21 mouse cellular contexts compared by ENCODE assay signal in the genomic region with DNA sequence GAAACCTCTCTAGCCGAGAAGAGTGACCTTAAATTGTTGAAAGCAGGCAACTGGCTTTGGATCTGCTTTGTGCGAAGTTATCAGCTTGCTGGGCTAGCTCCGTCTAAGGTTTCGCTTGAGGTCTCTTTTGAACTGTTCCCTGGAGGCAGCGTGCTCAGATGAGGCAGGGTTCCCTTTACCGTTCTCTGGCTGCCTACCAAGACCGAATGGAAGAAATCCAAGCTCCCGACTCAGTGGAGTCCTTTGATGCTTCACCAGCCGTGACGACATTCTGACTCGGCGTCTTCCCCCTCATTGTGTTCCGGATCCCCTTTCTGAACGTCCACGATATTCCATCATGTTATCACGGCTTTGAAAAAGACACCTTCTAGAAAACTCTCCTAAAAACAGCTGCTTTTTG.
DNase-seq lines count a peak whose midpoint lies in the region; ATAC-seq and TF ChIP-seq lines count a peak whose summit lies in the region.
"Had no signal": no experiment of that assay in that cellular context is flagged by ENCODE, and none has a peak within 500 bp of the region (broad histone marks: within the 10 kb centered on the region; RNA-seq: fewer than 3 reads in every experiment).

No protein-coding gene starts in this region.

- ATAC-seq in embryonic facial prominence, embryonic 14.5 days (ENCODE audit: low read depth) = no peak
- no peak for ATAC-seq in lung, embryonic 14.5 days (ENCODE audit: insufficient read depth)
- no peak for ATAC-seq in erythroblast, adult 5-6 weeks (replicated peaks; ENCODE audit: low FRiP score, poor library complexity, severe bottlenecking)
- ATAC-seq: forebrain, embryonic 16.5 days; intestine, embryonic 15.5 days had no signal

- H3K27ac ChIP-seq in embryonic facial prominence, embryonic 14.5 days (replicated peaks; ENCODE audit: low read depth, low read length) = no peak overlapping the region
- H3K27ac ChIP-seq in embryonic facial prominence, embryonic 10.5 days (replicated peaks) = no peak overlapping the region
- no peak overlapping the region for H3K27ac ChIP-seq in lung, embryonic 14.5 days (ENCODE audit: low read depth)
- H3K27ac ChIP-seq: hindbrain, embryonic 14.5 days; intestine, embryonic 15.5 days; neural tube, embryonic 12.5 days had no signal

- no peak overlapping the region for H3K4me2 ChIP-seq in embryonic facial prominence, embryonic 14.5 days (ENCODE audit: low read depth, low read length)
- H3K4me2 ChIP-seq in lung, embryonic 14.5 days = no peak overlapping the region
- H3K4me2 ChIP-seq: heart, embryonic 12.5 days; hindbrain, embryonic 14.5 days; intestine, embryonic 15.5 days; liver, embryonic 11.5 days; neural tube, embryonic 12.5 days had no signal

- H3K27me3 ChIP-seq in embryonic facial prominence, embryonic 14.5 days (replicated peaks; ENCODE audit: control insufficient read depth, insufficient read depth, low read length) = no peaks in the 10 kb centered on the region
- no peaks in the 10 kb centered on the region for H3K27me3 ChIP-seq in embryonic facial prominence, embryonic 10.5 days (replicated peaks; ENCODE audit: low read depth, poor library complexity, severe bottlenecking)
- no peaks in the 10 kb centered on the region for H3K27me3 ChIP-seq in lung, embryonic 14.5 days (ENCODE audit: insufficient read depth, low read length)
- H3K27me3 ChIP-seq: heart, embryonic 12.5 days; intestine, embryonic 15.5 days; neural tube, embryonic 12.5 days had no signal

- peak; percentile 41 for DNase-seq in embryonic facial prominence, embryonic 14.5 days (ENCODE audit: low spot score)
- no peak for DNase-seq in embryonic facial prominence, embryonic 10.5 days (ENCODE audit: low spot score)
- DNase-seq in lung, embryonic 14.5 days = peak; percentile 24
- no peak for DNase-seq in lung, postnatal 36 days
- peak; percentile 32 to 50 for DNase-seq in right cerebral cortex, postnatal 10 days (ENCODE audit: low spot score in 2 of 2)
- DNase-seq in right cerebral cortex, postnatal 14 days = no peak
- DNase-seq: adrenal gland, adult 8-10 months; heart, postnatal 14 days; kidney, adult 9 months; kidney, postnatal 25 days; lung, adult 18-20 months; spleen, adult 18-20 months; thymus, adult 18-20 months; thymus, postnatal 4 days had no signal

- peaks cover 7% of the 10 kb centered on the region; the same call in 1 of the 2 replicates for H3K9me3 ChIP-seq in embryonic facial prominence, embryonic 14.5 days (ENCODE audit: control insufficient read depth, low read length)
- peaks cover 5% of the 10 kb centered on the region; the same call in 1 of the 2 replicates for H3K9me3 ChIP-seq in embryonic facial prominence, embryonic 10.5 days
- H3K9me3 ChIP-seq in lung, embryonic 14.5 days (ENCODE audit: low read depth, low read length) = no peaks in the 10 kb centered on the region
- H3K9me3 ChIP-seq: intestine, embryonic 15.5 days had no signal

- no peaks in the 10 kb centered on the region for H3K4me1 ChIP-seq in embryonic facial prominence, embryonic 14.5 days (ENCODE audit: control insufficient read depth, insufficient read depth, low read length)
- no peaks in the 10 kb centered on the region for H3K4me1 ChIP-seq in embryonic facial prominence, embryonic 10.5 days
- no peaks in the 10 kb centered on the region for H3K4me1 ChIP-seq in lung, embryonic 14.5 days (ENCODE audit: insufficient read depth)
- H3K4me1 ChIP-seq: heart, embryonic 12.5 days; intestine, embryonic 15.5 days; neural tube, embryonic 12.5 days had no signal

- no peak for TF ChIP-seq CTCF in lung, embryonic 14.5 days (IDR thresholded peaks at IDR 0.05; ENCODE audit: low read depth)

- H3K36me3 ChIP-seq in embryonic facial prominence, embryonic 14.5 days (ENCODE audit: control insufficient read depth, insufficient read depth, low read length) = peaks cover 7% of the 10 kb centered on the region; the same call in 1 of the 2 replicates
- peaks cover 6% of the 10 kb centered on the region; the same call in 1 of the 2 replicates for H3K36me3 ChIP-seq in embryonic facial prominence, embryonic 10.5 days (replicated peaks)
- peaks cover 21% of the 10 kb centered on the region for H3K36me3 ChIP-seq in lung, embryonic 14.5 days (ENCODE audit: insufficient read depth)

- WGBS in embryonic facial prominence, embryonic 14.5 days = 65% methylated on average over 16 of the region's 16 CpGs
- WGBS in embryonic facial prominence, embryonic 10.5 days = 88% methylated on average over 16 of the region's 16 CpGs
- 77% methylated on average over 16 of the region's 16 CpGs for WGBS in lung, embryonic 14.5 days

- H3K4me3 ChIP-seq in embryonic facial prominence, embryonic 14.5 days (ENCODE audit: low read depth, low read length) = no peak overlapping the region
- no peak overlapping the region for H3K4me3 ChIP-seq in embryonic facial prominence, embryonic 10.5 days
- no peak overlapping the region for H3K4me3 ChIP-seq in lung, embryonic 14.5 days (ENCODE audit: low read depth, low read length)
- H3K4me3 ChIP-seq: heart, embryonic 12.5 days; intestine, embryonic 15.5 days; neural tube, embryonic 12.5 days had no signal

- H3K9ac ChIP-seq in embryonic facial prominence, embryonic 14.5 days (ENCODE audit: low read depth, low read length) = no peak overlapping the region
- no peak overlapping the region for H3K9ac ChIP-seq in lung, embryonic 14.5 days
- H3K9ac ChIP-seq: heart, embryonic 12.5 days; hindbrain, embryonic 14.5 days; intestine, embryonic 15.5 days; neural tube, embryonic 12.5 days had no signal

Comparison
In these comparisons a context has a peak if more than half of its experiments do, and no peak if none do; other contexts are left out.
1. DNase-seq: peak in embryonic facial prominence, embryonic 14.5 days (single experiment), lung, embryonic 14.5 days (single experiment) and right cerebral cortex, postnatal 10 days (2 of 2); none in embryonic facial prominence, embryonic 10.5 days (single experiment), lung, postnatal 36 days (single experiment) and right cerebral cortex, postnatal 14 days (single experiment).